Mouse (Mus musculus): Measurements from ENCODE around the gene Cgas.

- TF ChIP-seq CTCF (conservative IDR thresholded peaks at IDR 0.05; ENCODE audit: low read length) (no peak), POU5F1 (IDR thresholded peaks at IDR 0.05; ENCODE audit: borderline replicate concordance, low read length) (no peak), NANOG (IDR thresholded peaks at IDR 0.05; ENCODE audit: borderline replicate concordance, low read length) (no peak)
Observed at GRCm38 (mm10) chr9:78430486-78430885, 12.6 kb downstream of the Cgas start.

Data from E14TG2a.4 (cell line).